Mouse (Mus musculus) hindbrain, embryonic 14.5 days (tissue): ENCODE measurements around the gene 6430571L13Rik. TPM values are rescaled to one million over a fixed set of nuclear protein-coding genes. Genes with fewer than 3 reads are reported as not detected.
A peak's percentile ranks its signal among the peaks of the same experiment; 100 is the strongest.

Experiments
- ATAC-seq: fragments of 200-750 bp; cut with Nextera tagmentation; 2 replicates; pipeline ENCODE4 v1.8.0; 2017; ENCODE audit warnings: moderate number of reproducible peaks, mild to moderate bottlenecking, moderate TSS enrichment, moderate library complexity; ENCODE audit not compliant: low FRiP score
- DNase-seq: peaks from one replicate; pipeline ENCODE4 v3.0.0-alpha.2; 2015; ENCODE audit warnings: low spot score
- H3K27ac ChIP-seq: fragments of 300-500 bp; sonication (generic); 2 replicates; pipeline ENCODE4 v1.5.1; 2014; ENCODE audit warnings: mild to moderate bottlenecking, moderate library complexity
- H3K27me3 ChIP-seq: fragments of 300-500 bp; sonication (generic); 2 replicates; pipeline ENCODE4 v1.6.1; 2014; ENCODE audit warnings: mild to moderate bottlenecking, low read length, mixed read lengths; ENCODE audit not compliant: control insufficient read depth, insufficient read depth
- H3K36me3 ChIP-seq: fragments of 300-500 bp; sonication (generic); replicated peaks from 2 replicates; pipeline ENCODE4 v1.6.1; 2014; ENCODE audit not compliant: control insufficient read depth, insufficient read depth
- H3K4me1 ChIP-seq: fragments of 300-500 bp; sonication (generic); replicated peaks from 2 replicates; pipeline ENCODE4 v1.6.1; 2014; ENCODE audit warnings: antibody characterized with exemption, low read length, mixed read lengths; ENCODE audit not compliant: control insufficient read depth, insufficient read depth
- H3K4me2 ChIP-seq: fragments of 300-500 bp; sonication (generic); replicated peaks from 2 replicates; pipeline ENCODE4 v1.6.1; 2014; ENCODE audit warnings: mild to moderate bottlenecking, moderate library complexity
- H3K4me3 ChIP-seq: fragments of 300-500 bp; sonication (generic); replicated peaks from 2 replicates; pipeline ENCODE4 v1.5.1; 2014; ENCODE audit warnings: mild to moderate bottlenecking, low read length
- H3K9ac ChIP-seq: fragments of 300-500 bp; sonication (generic); 2 replicates; pipeline ENCODE4 v1.6.1; 2014
- H3K9me3 ChIP-seq: fragments of 300-500 bp; sonication (generic); 2 replicates; pipeline ENCODE4 v1.6.1; 2016; ENCODE audit warnings: low read length; ENCODE audit not compliant: control insufficient read depth
- WGBS: fragments of 180-500 bp; shearing (Covaris S2); extraction: QIAGEN DNeasy Blood & Tissue Kit; methylation state at CpG from one replicate; pipeline ENCODE4 v1.1.7; 2014; 5-methylcytosine and 5-hydroxymethylcytosine counted together
- polyA plus RNA-seq: library from polyadenylated mRNA; unstranded; fragments of >200 nt; fragmentation: Nextera tagmentation; extraction: Ambion mirVana; gene quantifications from 2 replicates; pipeline ENCODE4 v1.2.1, GENCODE M21; 2014

The 6430571L13Rik gene
- polyA plus RNA-seq, 1 experiment from 2014 or later: 5.4 TPM

GRCm38 (mm10) chr9:107312811-107313584, 27.4 kb upstream of the 6430571L13Rik start:
- H3K9me3 ChIP-seq: no peaks in the 10 kb centered on the region
- no peak overlapping the region for H3K4me2 ChIP-seq
- H3K27ac ChIP-seq: no peak overlapping the region
- no peaks in the 10 kb centered on the region for H3K36me3 ChIP-seq
- ATAC-seq (no peak), DNase-seq (no peak)
- no peak overlapping the region for H3K9ac ChIP-seq
- WGBS: 73% methylated on average over 10 of the region's 10 CpGs
- no peak overlapping the region for H3K4me3 ChIP-seq
- no peaks in the 10 kb centered on the region for H3K4me1 ChIP-seq
- no peaks in the 10 kb centered on the region for H3K27me3 ChIP-seq

DNA sequence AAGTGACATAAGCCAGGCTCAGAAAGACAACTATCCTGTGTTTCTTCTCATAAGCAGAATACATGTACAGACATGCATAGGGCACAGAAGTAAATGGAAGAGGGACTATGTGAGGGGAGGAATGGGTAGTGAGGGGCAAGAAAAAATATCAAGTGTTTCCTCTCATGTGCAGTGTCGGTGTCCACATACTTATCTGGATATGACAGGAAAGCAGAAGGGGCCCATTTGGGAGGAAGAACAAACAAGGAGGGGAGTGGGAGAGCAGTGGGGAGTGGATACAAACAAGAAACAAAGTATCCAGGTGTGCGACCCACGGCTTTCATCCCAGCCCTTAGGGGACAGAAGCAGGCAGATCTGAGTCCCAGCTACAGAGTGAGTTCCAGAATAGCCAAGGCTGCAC, 26.5 kb upstream of the 6430571L13Rik start:
- Histone ChIP-seq H3K9ac (no peak overlapping the region), H3K27me3 (no peaks in the 10 kb centered on the region), H3K4me2 (no peak overlapping the region), H3K4me3 (no peak overlapping the region), H3K4me1 (no peaks in the 10 kb centered on the region), H3K9me3 (no peaks in the 10 kb centered on the region), H3K27ac (no peak overlapping the region), H3K36me3 (no peaks in the 10 kb centered on the region)
- ATAC-seq (no peak), DNase-seq (no peak)
- WGBS: 84% methylated on average over 3 of the region's 3 CpGs

GRCm38 (mm10) chr9:107315791-107316190, 24.6 kb upstream of the 6430571L13Rik start:
- no peaks in the 10 kb centered on the region for H3K4me1 ChIP-seq
- H3K9ac ChIP-seq: no peak overlapping the region
- 92% methylated on average over 2 of the region's 2 CpGs for WGBS
- no peak for DNase-seq
- H3K9me3 ChIP-seq: no peaks in the 10 kb centered on the region
- no peak overlapping the region for H3K27ac ChIP-seq
- no peak for ATAC-seq
- no peaks in the 10 kb centered on the region for H3K36me3 ChIP-seq
- H3K27me3 ChIP-seq: no peaks in the 10 kb centered on the region
- no peak overlapping the region for H3K4me3 ChIP-seq
- H3K4me2 ChIP-seq: no peak overlapping the region

DNA sequence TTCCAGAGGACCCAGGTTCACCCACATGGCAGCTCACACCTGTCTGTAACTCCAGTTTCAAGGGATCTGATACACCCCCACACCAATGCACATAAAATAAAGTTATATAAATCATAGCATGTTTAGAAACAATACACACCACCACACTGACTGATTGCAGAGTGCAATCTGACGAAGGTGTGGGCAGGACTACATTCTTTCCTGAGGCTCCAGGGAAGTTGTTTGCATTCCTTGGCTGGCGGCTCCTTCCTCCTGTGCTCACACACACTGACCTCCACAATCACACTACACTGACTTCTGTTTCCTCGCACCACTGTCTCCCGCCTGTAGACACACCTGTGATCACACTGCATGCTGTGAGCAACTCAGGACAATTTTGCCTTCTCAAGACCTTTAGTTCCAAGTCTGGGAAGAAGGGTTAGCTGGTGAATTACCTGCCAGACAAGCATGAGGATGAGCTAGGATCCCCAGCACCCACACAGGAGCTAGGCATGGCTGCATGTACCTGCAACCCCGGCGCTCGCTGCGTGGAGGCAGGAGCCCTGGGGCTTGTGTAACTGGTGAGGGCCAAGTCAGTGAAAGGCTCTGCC, 17.8 kb upstream of the 6430571L13Rik start:
- 91% methylated on average over 8 of the region's 8 CpGs for WGBS
- DNase-seq: no peak
- Histone ChIP-seq H3K27ac (no peak overlapping the region), H3K4me2 (no peak overlapping the region), H3K4me1 (no peaks in the 10 kb centered on the region), H3K9me3 (no peaks in the 10 kb centered on the region), H3K4me3 (no peak overlapping the region), H3K9ac (no peak overlapping the region), H3K27me3 (no peaks in the 10 kb centered on the region), H3K36me3 (peaks cover 4% of the 10 kb centered on the region; the same call in 1 of the 2 replicates)
- ATAC-seq: no peak

DNA sequence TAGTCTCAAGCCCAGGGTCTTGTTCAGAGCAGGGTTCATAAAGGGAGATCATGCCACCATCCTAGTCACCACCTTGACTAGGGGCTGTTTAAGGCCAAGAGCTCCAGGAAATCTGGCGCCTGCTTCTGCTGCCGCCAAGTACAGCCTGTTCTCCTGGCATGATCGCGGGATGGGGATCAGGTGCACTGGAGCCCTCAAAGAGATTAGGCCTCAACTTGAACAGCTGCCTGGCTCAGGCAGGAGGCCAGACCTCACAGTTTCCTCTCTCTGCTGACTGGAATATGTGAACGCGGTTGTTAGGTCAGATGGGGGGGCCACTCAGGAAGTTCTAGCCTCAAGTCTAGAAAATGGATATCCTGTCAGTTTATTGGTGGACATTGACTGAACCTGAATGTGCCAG, 16.8 kb upstream of the 6430571L13Rik start:
- no peak overlapping the region for H3K9ac ChIP-seq
- H3K36me3 ChIP-seq: peaks cover 8% of the 10 kb centered on the region
- H3K4me2 ChIP-seq: no peak overlapping the region
- H3K4me3 ChIP-seq: no peak overlapping the region
- no peaks in the 10 kb centered on the region for H3K27me3 ChIP-seq
- WGBS: 65% methylated on average over 6 of the region's 6 CpGs
- H3K9me3 ChIP-seq: no peaks in the 10 kb centered on the region
- ATAC-seq (no peak), DNase-seq (peak; percentile 52)
- H3K27ac ChIP-seq: no peak overlapping the region
- H3K4me1 ChIP-seq: no peaks in the 10 kb centered on the region

GRCm38 (mm10) chr9:107324799-107325561, 15.4 kb upstream of the 6430571L13Rik start:
- ATAC-seq (no peak), DNase-seq (no peak)
- H3K4me2 ChIP-seq: no peak overlapping the region
- H3K27ac ChIP-seq: no peak overlapping the region
- H3K9me3 ChIP-seq: no peaks in the 10 kb centered on the region
- no peaks in the 10 kb centered on the region for H3K27me3 ChIP-seq
- H3K9ac ChIP-seq: no peak overlapping the region
- WGBS: 59% methylated on average over 4 of the region's 4 CpGs
- H3K4me1 ChIP-seq: no peaks in the 10 kb centered on the region
- no peak overlapping the region for H3K4me3 ChIP-seq
- peaks cover 8% of the 10 kb centered on the region for H3K36me3 ChIP-seq

DNA sequence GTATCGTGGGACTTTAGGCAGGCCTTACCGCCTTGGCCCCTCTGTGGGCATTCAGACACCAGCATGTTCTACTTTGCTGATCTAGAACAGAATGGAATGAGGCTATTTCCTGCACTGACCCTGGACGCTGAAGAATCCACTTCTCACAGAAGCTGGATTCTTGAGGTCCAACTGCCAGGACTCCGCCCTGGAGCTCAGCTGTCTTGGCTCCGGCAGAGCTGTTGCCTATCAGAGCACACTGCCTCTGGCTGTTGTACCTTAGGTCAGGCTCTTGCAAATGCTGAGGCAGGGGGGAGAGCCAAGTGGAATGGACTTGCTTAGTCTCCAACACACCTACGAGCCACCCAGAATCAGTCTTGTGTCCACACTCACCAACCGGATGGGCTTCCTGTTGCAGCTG, 14.5 kb upstream of the 6430571L13Rik start:
- Histone ChIP-seq H3K27me3 (no peaks in the 10 kb centered on the region), H3K9me3 (no peaks in the 10 kb centered on the region), H3K36me3 (peaks cover 8% of the 10 kb centered on the region), H3K4me1 (no peaks in the 10 kb centered on the region), H3K9ac (no peak overlapping the region), H3K4me3 (no peak overlapping the region), H3K4me2 (no peak overlapping the region), H3K27ac (no peak overlapping the region)
- ATAC-seq (no peak), DNase-seq (no peak)
- WGBS: 80% methylated on average over 7 of the region's 7 CpGs

DNA sequence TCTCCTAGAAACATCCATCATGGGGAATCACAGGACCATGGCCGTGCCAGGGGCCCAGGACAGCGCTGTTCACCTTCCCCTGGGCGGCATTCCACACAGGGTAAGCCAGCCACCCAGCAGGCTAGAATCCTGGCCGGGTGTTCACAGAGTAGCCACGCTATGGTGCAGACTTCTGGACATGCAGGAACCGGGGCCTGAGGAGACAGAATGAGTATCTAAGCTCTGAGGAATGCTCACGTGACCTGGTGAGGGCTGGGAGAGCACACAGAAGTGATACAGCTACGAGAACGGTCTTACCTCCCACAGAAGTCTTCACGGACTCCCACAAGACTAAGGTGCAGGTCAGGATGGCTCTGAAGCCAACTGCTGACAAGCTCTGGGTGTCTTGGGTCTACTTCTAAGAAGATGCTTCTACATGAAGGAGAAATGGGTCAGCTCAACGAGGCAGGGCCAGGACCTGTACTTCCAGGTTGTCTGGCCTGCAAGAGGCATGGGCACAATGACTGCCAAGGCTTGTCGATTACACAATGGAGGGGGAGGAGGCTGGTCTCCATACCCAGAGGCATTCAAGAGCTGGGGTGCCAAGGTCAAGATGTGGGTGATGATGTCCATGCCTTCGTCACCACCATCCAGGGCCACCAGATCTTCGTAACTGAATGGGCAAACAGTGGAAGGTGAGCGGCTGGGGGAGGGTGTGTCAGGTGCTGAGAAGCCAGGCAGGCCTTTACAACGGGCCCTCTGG, 12.4 kb upstream of the 6430571L13Rik start:
- WGBS: 92% methylated on average over 16 of the region's 16 CpGs
- H3K4me1 ChIP-seq: no peaks in the 10 kb centered on the region
- no peak for ATAC-seq
- no peak for DNase-seq
- no peak overlapping the region for H3K27ac ChIP-seq
- no peaks in the 10 kb centered on the region for H3K27me3 ChIP-seq
- H3K9me3 ChIP-seq: no peaks in the 10 kb centered on the region
- H3K4me3 ChIP-seq: no peak overlapping the region
- H3K36me3 ChIP-seq: peaks cover 17% of the 10 kb centered on the region
- H3K9ac ChIP-seq: no peak overlapping the region
- H3K4me2 ChIP-seq: no peak overlapping the region

- Histone ChIP-seq H3K4me2 (no peak overlapping the region), H3K36me3 (peaks cover 17% of the 10 kb centered on the region), H3K4me1 (no peaks in the 10 kb centered on the region), H3K27ac (no peak overlapping the region), H3K27me3 (no peaks in the 10 kb centered on the region), H3K9me3 (no peaks in the 10 kb centered on the region), H3K9ac (no peak overlapping the region), H3K4me3 (no peak overlapping the region)
- ATAC-seq (no peak), DNase-seq (no peak)
- WGBS: 82% methylated on average over 6 of the region's 6 CpGs
Observed at GRCm38 (mm10) chr9:107330791-107331190, 9.6 kb upstream of the 6430571L13Rik start.
